Mouse (Mus musculus): ENCODE results near the gene Zfp668. TPM values are rescaled to one million over a fixed set of nuclear protein-coding genes. Genes with fewer than 3 reads are reported as not detected.

Gene Zfp668
- total and polyA plus RNA-seq, 3 experiments, result 2.4 to 8.6 (median 5.9) TPM

GRCm38 (mm10) chr7:127835550-127835949 lies 41.1 kb downstream of the Zfp668 start:
- in situ Hi-C loops (cut with MboI; ENCODE audit: low pct_ligation_motif_present, low pct_unique_long_range_greater_than_20kb, low sequenced_read_pairs), result no loop called here
- TF ChIP-seq NELFE (IDR thresholded peaks at IDR 0.05; ENCODE audit: low read depth, low read length) (no peak), UBTF (IDR thresholded peaks at IDR 0.05; ENCODE audit: low read depth, low read length) (no peak), JUN (IDR thresholded peaks at IDR 0.05; ENCODE audit: insufficient read depth, low read depth, low read length) (no peak), MYC (IDR thresholded peaks at IDR 0.05; ENCODE audit: low read depth, low read length) (no peak)

GRCm38 (mm10) chr7:127824176-127824871 lies 52.3 kb downstream of the Zfp668 start, which contains the start of the genes Stx4a and Stx1b:
TSS of gene Stx4a (plus strand) at chr7:127824294.
TSS of gene Stx1b (minus strand) at chr7:127824549.
- dilution Hi-C loops (cut with MboI; ENCODE audit: extremely low pct_ligation_motif_present, extremely low pct_unique_long_range_greater_than_20kb, low sequenced_read_pairs), result no loop called here
- no peak within 1 kb of the TSS for H3K4me3 ChIP-seq (replicated peaks in 1 of 3; ENCODE audit: low read depth in 2 of 3, low read length in 2 of 3, poor library complexity in 1 of 3)
- DNase-seq (ENCODE audit: extremely low read depth), result no peak
- H3K27ac ChIP-seq (ENCODE audit: insufficient read depth, low read depth), result no peak within 1 kb of the TSS
- no peak within 1 kb of the TSS for H3K4me2 ChIP-seq (ENCODE audit: insufficient read depth, low read depth, poor library complexity, severe bottlenecking)
- peaks cover 4 to 28% of the 10 kb centered on the region in 2 experiments; a peak in 3 of 4 replicates for H3K4me1 ChIP-seq (ENCODE audit: control insufficient read depth in 1 of 2, insufficient read depth in 2 of 2)
- in situ Hi-C loops (cut with MboI; ENCODE audit: low pct_ligation_motif_present, low pct_unique_long_range_greater_than_20kb, low sequenced_read_pairs), result no loop called here
- no peaks in the 10 kb centered on the region for H3K36me3 ChIP-seq (replicated peaks in 1 of 2; ENCODE audit: control insufficient read depth in 1 of 2, insufficient read depth in 1 of 2, low read length in 1 of 2)
- H3K9ac ChIP-seq (ENCODE audit: insufficient read depth, low read depth), result no peak within 1 kb of the TSS
- no peaks in the 10 kb centered on the region for H3K79me2 ChIP-seq (replicated peaks; ENCODE audit: control insufficient read depth, extremely low read depth, insufficient read depth, poor library complexity, severe bottlenecking)
- H3K27me3 ChIP-seq (replicated peaks), result no peaks in the 10 kb centered on the region
- no peaks in the 10 kb centered on the region for H3K9me3 ChIP-seq (replicated peaks; ENCODE audit: low read length)
- TF ChIP-seq MAX (IDR thresholded peaks at IDR 0.05; ENCODE audit: low read length) (no peak), ETS1 (conservative IDR thresholded peaks at IDR 0.05; ENCODE audit: low read depth, low read length) (no peak), RAD21 (IDR thresholded peaks at IDR 0.05; ENCODE audit: low read depth, low read length) (no peak)

More at GRCm38 (mm10) chr7:127835550-127835949, 41.1 kb downstream of the Zfp668 start:
- H3K4me3 ChIP-seq (replicated peaks in 1 of 3; ENCODE audit: low read depth in 2 of 3, low read length in 2 of 3, poor library complexity in 1 of 3), result no peak overlapping the region
- no peak overlapping the region for H3K4me2 ChIP-seq (ENCODE audit: insufficient read depth, low read depth, poor library complexity, severe bottlenecking)
- no peaks in the 10 kb centered on the region for H3K27me3 ChIP-seq (replicated peaks)
- H3K9ac ChIP-seq (ENCODE audit: insufficient read depth, low read depth), result no peak overlapping the region
- H3K9me3 ChIP-seq (replicated peaks; ENCODE audit: low read length), result no peaks in the 10 kb centered on the region
- no peaks in the 10 kb centered on the region for H3K36me3 ChIP-seq (replicated peaks in 1 of 2; ENCODE audit: control insufficient read depth in 1 of 2, insufficient read depth in 1 of 2, low read length in 1 of 2)
- DNase-seq (ENCODE audit: extremely low read depth), result no peak
- H3K4me1 ChIP-seq (ENCODE audit: control insufficient read depth in 1 of 2, insufficient read depth in 2 of 2), result no peaks in the 10 kb centered on the region; a peak in 1 of 4 replicates
- dilution Hi-C loops (cut with MboI; ENCODE audit: extremely low pct_ligation_motif_present, extremely low pct_unique_long_range_greater_than_20kb, low sequenced_read_pairs), result no loop called here
- no peak overlapping the region for H3K27ac ChIP-seq (ENCODE audit: insufficient read depth, low read depth)
- H3K79me2 ChIP-seq (replicated peaks; ENCODE audit: control insufficient read depth, extremely low read depth, insufficient read depth, poor library complexity, severe bottlenecking), result no peaks in the 10 kb centered on the region

GRCm38 (mm10) chr7:127823236-127824171 lies 53.1 kb downstream of the Zfp668 start:
- TF ChIP-seq ELF1 (IDR thresholded peaks at IDR 0.05; ENCODE audit: low read depth, low read length) (no peak), IRF4 (IDR thresholded peaks at IDR 0.05; ENCODE audit: low read depth, low read length) (no peak), MAFK (IDR thresholded peaks at IDR 0.05; ENCODE audit: insufficient replicate concordance, low read length) (no peak), SMC3 (IDR thresholded peaks at IDR 0.05; ENCODE audit: low read depth, low read length) (no peak), ZNF384 (IDR thresholded peaks at IDR 0.05; ENCODE audit: low read depth, low read length) (no peak), NRF1 (IDR thresholded peaks at IDR 0.05; ENCODE audit: low read depth, low read length) (no peak), UBTF (IDR thresholded peaks at IDR 0.05; ENCODE audit: low read depth, low read length) (no peak), CHD1 (IDR thresholded peaks at IDR 0.05; ENCODE audit: low read depth, low read length) (no peak), EP300 (IDR thresholded peaks at IDR 0.05; ENCODE audit: low read length) (no peak), JUND (conservative IDR thresholded peaks at IDR 0.05; ENCODE audit: low read depth, low read length) (no peak), JUN (IDR thresholded peaks at IDR 0.05; ENCODE audit: insufficient read depth, low read depth, low read length) (no peak), MYC (IDR thresholded peaks at IDR 0.05; ENCODE audit: low read depth, low read length) (no peak), MXI1 (IDR thresholded peaks at IDR 0.05; ENCODE audit: low read depth, low read length) (no peak)
- H3K27me3 ChIP-seq (replicated peaks), result no peaks in the 10 kb centered on the region
- no peak overlapping the region for H3K9ac ChIP-seq (ENCODE audit: insufficient read depth, low read depth)
- H3K36me3 ChIP-seq (replicated peaks in 1 of 2; ENCODE audit: control insufficient read depth in 1 of 2, insufficient read depth in 1 of 2, low read length in 1 of 2), result no peaks in the 10 kb centered on the region
- H3K79me2 ChIP-seq (replicated peaks; ENCODE audit: control insufficient read depth, extremely low read depth, insufficient read depth, poor library complexity, severe bottlenecking), result no peaks in the 10 kb centered on the region
- H3K4me2 ChIP-seq (ENCODE audit: insufficient read depth, low read depth, poor library complexity, severe bottlenecking), result no peak overlapping the region
- no peak for DNase-seq (ENCODE audit: extremely low read depth)
- H3K9me3 ChIP-seq (replicated peaks; ENCODE audit: low read length), result no peaks in the 10 kb centered on the region
- peaks cover 4 to 28% of the 10 kb centered on the region in 2 experiments; a peak in 3 of 4 replicates for H3K4me1 ChIP-seq (ENCODE audit: control insufficient read depth in 1 of 2, insufficient read depth in 2 of 2)
- in situ Hi-C loops (cut with MboI; ENCODE audit: low pct_ligation_motif_present, low pct_unique_long_range_greater_than_20kb, low sequenced_read_pairs) (no loop called here), dilution Hi-C loops (cut with MboI; ENCODE audit: extremely low pct_ligation_motif_present, extremely low pct_unique_long_range_greater_than_20kb, low sequenced_read_pairs) (no loop called here)
- no peak overlapping the region for H3K4me3 ChIP-seq (replicated peaks in 1 of 3; ENCODE audit: low read depth in 2 of 3, low read length in 2 of 3, poor library complexity in 1 of 3)
- no peak overlapping the region for H3K27ac ChIP-seq (ENCODE audit: insufficient read depth, low read depth)

All from CH12.LX (cell line).